Mouse (Mus musculus) adrenal gland, postnatal 4 days (tissue): ENCODE measurements around the gene Gm43738. TPM values are rescaled to one million over a fixed set of nuclear protein-coding genes. Genes with fewer than 3 reads are reported as not detected.

Experiments used
- DNase-seq, 2 experiments: peaks; one replicate each; pipeline ENCODE4 v3.0.0; 2021 to 2022; ENCODE audit warnings: low spot score in 2 of 2, mixed read lengths in 2 of 2
- long read RNA-seq, 2 experiments: library from polyadenylated mRNA; stranded (forward); transcript quantifications; one replicate each; pipeline ENCODE4 v2.0.0; 2021
- total RNA-seq, 2 experiments: library from RNA; stranded (reverse); gene quantifications; 2 replicates each; pipeline ENCODE4 v1.2.3; 2021

Gene Gm43738
- total RNA-seq, result not detected
- long read RNA-seq, experiment 1, partial matches to known transcripts, result 1 of 2 reads
- long read RNA-seq, experiment 1, other reads (novel, unspliced or antisense), result 1 of 2 reads
- long read RNA-seq, experiment 2, result 0 reads

DNA sequence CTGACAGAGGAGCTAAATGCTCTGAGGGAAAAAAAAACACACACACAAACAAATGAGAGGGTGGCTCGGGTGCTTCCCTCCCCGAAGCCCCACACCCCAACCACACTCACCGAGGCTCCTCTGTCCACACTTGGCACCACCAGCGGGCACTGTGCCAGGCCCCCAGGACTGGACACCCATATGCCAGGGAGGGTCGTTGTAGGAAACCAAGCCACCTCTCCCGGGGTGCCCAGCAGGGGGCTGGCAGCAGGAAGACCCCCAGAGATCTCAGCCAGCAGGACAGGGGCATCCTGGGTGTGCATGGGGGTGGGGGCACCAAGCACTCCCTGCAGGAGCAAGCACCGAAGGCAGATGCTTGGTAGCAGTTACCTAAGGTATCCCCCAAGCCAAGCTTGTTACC lies at the start of gene Gm43738:
Gene Gm43738 (minus strand): TSS at position 289 of the 400 bp plus-strand sequence.
- DNase-seq, result no peak

DNA sequence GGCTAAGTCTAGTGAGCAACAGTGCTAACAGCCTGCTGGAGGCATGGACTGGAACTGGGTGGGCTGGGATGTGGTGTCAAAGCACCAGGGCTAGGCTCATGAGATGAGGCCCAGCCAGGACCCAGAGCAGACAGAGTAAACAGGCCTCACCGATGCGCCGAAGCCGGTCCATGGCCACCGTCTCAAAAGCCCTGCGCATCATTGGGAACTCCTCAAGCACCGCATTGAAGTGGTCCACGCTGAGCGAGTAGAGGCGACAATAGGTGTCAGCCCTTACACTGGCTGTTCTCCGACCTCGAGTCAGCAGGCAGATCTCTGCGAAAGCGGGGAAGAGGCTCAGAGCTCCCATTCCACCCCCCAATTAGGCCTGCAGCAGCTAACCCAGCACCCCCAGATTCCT lies 47.7 kb upstream of the Gm43738 start:
- no peak for DNase-seq

DNA sequence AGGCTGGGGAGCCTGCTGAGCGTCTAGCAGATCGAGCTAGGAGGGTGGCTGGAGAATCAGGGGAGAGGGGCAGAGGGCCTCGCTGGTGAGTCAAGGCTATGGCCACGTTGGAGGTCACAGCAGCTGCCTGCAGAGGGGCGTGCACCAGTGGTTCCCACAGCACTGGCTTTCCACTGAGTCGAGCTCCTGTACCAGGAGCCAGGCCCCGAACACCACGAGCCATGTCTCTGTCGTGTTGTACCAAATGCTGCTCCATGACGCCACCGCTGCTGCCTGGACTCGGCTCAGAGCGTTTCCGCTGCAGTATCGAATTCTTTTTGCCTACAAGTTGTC lies 47.0 kb upstream of the Gm43738 start:
- no peak for DNase-seq

DNA sequence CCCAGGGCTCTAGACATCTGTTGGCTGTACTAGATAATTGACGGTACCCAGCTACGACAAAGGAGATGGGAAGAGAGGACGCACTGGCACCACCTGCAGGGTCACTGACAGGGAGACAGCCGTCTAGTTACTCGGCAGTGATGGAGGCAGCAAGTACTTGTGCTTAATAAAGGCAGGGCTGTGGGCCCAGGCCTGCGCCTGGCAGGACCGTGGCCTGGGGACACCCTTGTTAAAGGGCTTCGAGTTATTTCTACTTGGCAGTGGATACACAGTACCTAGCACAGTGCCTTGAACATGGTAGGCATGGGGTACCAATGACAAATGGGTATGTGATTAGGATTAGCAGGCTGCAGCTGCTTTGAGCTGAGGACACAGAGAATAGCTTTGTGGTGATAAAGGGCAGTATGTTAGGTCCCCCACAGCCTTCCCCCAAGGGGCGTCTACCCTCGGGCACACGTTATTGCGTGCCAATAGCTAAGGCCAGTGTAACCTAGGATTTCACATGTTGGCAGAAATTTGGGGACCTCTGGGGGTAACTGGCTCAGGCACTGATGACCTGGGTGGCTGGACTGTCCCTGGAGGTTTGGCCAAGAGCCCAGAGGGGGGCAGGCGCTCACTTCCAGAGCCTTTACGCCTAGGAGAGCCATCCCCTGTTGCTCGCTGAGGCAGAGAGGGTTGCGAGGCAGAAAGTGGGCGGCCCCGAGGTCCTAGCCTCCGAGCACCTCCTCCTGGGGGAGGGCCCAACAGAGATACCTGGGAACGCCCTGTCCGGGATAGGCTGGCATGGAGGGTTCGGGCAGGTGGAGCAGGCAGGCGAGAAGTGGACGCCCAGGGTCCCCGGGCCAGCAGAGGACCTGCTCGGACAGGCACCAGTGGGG lies 46.4 kb upstream of the Gm43738 start:
- DNase-seq, result no peak

DNA sequence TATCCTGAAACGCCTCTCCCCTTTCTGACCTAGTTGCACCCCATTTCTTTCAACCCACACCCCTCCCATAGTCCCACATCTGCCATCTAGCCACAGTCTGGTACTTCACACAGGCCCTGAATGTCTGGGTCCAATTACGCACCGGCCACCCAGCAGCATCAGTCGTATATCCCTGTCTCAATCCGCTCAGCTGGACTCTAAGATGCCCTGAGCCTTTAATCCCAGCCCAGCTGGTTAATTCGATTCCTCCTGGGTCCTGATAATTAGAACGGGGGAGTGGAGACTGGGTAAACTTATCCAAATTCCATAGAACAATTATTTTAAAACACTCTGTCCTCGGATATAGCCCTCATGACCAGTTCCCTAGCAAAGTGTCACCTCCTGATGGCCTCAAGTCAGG lies 44.7 kb upstream of the Gm43738 start:
- no peak for DNase-seq

DNA sequence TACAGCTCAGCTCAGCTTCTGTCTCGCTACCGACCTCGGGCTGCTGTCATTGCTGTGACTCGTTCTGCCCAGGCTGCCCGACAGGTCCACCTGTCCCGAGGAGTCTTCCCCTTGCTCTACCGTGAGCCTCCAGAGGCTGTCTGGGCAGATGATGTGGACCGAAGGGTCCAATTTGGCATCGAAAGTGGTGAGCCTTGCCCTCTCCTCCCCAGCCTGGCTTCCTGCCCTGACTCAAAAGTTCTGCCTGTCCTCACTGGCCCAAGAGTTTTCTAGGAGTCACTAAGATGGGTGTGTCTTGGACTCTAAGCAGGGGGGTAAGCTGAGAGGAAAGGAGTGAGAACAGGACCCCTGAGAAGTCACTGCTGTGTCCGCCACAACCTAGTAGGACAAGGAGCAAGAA lies 43.9 kb upstream of the Gm43738 start:
- DNase-seq, result no peak

DNA sequence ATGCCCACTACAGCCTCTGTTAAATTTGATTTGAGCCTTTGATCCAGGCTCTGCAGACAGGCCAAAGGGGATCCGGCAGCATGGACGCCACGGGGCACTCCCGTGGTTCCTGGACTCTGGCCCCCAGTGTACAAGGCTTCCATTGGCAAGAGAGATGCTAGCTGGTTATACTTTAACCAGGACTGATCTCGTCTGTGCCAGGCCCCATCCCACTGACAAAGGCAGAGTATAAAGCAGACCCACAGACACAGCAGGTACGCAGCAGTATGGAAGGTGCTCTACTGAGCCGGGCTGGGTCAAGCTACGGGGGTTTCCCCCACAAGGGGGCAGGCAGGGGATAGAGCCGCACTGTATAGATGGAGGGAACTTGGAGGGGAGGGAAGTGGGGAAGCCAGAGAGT lies 35.5 kb upstream of the Gm43738 start:
- DNase-seq, result no peak

DNA sequence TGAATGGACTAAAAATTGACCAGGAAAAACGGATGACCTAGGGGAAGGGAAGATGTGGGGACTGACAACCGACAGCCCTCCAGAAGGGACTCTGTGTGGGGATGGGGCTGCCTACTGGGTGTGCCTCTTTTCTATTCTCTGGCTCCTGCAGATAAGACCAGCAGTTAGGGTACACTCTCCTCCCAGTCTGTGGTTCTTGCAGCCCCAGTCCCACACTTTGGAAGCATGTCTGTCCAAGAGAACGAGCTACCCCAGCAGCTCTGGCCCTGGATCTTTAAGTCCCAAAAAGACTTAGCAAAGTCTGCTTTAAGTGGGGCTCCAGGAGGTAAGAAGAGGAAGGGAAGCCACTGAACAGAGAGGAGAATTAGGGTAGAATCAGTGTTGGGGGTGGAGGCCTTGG lies 35.1 kb upstream of the Gm43738 start, which contains the start of gene Pklr:
Gene Pklr (plus strand): TSS at position 185 of the 400 bp plus-strand sequence.
- no peak for DNase-seq

DNA sequence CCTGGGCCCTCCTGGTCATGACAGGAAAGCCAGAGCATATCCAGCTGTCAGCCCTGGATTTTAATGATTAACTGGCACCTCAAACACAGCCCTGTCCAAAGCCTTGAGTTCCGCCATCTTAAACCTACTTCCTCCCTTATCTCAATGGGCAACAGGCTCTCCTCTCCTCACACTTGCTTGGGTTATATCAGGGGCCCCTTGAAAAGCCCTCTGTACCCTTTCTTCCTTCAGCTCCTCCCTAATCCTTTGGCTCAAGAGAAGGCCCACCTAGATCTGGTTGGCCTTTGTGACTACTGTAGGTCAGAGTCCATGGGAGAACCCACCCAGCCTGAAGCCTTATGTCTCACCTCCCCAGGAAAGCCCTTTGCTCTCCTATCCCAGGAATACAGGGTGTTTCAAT lies 32.9 kb upstream of the Gm43738 start:
- DNase-seq, result no peak

DNA sequence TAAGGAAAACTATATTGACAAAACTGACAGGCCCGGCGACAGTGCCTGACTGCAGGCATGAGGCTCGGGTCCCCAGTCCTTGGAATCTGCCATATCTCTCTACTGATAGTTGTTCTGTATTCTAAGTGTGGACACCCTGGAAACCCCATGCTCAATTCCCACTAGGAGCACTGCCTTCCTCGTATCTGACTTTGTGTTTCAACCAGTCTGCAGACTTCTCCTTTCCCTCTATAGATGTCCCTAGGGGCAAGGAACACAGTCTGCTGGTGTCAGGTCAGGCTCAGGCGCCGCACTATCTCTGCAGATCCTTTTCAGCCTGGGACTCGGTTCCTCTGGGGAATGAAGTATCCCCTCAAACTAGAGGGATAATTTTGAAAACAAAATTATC lies 32.2 kb upstream of the Gm43738 start:
- DNase-seq, result no peak

DNA sequence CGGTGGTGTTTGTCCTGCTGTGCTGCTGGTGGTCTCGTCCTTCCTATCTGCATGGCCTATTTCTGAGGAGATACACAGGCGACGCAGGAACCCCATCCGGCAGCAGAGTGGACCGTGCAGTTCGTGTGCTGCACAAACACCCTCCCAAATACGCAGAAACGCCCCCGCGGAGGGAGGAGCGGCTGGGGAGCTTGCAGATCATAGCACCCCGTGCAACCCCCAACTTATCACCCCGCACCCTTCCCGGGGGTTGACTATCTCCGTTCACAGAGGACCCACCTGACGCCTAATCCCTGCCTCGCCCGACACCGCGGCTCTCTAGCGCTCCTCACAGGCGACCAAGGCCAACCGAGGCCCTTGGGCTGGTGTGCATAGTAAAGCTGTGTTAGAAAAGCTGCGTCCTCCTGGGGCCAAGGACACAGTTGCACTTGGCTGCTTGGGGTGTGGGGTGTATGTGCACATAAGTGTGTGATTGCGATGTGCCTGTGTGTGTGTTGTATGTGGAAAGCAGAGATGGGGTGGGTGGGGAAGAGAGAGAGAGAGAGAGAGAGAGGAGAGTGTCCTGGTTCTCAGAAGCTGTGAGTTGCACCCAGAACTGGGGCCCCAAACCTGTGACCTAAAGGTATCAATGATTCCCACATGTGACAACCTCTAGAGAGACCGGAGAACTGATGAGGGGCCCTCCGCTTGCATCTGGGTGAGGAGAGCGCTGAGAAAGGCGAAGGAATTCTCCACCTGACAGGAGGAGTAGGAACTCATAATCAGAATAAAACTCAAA lies 31.6 kb upstream of the Gm43738 start:
- peak in 1 of 2 experiments; percentile 50 for DNase-seq

DNA sequence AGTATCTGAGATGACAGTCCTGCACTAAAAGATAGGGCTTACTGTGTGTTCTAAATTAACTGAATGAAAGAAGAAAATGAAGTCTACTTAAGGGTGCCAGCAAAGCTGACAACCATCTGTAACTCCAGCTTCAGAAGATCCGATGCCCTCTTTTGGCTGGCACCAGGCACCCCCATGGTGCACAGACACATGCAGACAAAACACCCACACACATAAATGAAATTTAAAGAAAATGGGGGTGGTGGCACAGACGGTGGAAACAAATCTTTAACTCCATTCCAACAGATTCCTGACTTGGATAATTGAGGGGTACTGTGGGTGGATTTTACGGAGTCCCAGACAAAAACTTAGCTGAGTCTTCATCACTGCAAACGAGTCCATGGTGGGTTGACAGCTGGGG lies 30.9 kb upstream of the Gm43738 start:
- no peak for DNase-seq

DNA sequence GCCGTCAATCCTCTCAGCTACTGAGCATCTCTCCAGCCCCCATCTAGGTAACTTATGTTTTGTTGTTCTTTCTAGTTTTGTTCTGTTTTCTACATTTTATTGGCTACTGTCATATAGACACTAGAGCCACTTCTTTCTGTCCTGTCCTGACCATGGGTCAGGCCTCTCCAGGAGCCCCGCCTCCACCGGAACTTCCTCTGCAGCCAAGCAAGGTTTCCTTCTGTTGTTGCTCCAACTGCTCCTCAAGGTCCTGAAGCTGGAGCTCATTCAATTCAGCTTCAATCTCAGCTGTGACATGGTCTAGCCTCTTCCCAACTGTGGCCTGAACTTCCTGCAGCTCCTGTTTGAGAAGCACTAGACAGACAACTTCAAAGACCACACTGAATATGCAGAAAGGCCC lies 29.0 kb upstream of the Gm43738 start:
- no peak for DNase-seq

DNA sequence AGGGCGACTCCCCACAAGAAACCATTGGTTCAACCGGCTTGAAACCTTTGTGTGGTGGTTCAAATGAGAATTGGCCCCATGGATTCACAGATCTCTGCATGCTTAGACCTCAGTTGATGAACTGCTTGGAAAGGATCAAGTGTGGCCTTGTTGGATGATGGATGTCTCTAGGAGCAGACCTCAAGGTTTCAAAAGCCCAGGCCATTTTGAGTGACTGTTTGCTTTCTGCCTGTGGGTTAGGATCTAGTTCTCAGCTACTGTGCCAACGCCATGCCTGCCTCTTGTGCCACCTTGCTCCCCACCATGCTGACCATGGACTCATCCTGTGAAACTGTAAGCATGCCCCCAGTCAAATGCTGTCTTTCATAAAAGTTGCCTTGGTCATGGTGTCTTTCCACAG lies 25.1 kb upstream of the Gm43738 start:
- no peak for DNase-seq

DNA sequence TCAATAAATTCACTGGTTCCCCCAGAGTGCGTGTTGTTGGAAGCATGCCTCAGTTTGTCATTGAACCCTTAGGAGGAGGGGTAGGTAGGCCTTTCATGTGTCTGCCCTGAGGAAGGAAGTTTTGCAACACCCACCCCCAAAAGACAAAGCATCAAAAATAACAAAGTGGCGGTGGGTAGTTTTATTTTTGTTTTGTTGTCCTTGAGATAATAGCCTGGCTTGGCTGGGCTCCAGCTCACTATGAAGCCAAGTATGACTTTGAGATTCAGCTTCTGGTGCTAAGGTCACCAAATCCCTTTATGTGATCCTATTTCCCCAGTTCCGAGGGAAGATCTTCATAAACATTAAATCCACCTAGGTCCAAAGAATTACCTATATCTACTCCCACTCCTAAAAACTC lies 23.3 kb upstream of the Gm43738 start:
- no peak for DNase-seq

DNA sequence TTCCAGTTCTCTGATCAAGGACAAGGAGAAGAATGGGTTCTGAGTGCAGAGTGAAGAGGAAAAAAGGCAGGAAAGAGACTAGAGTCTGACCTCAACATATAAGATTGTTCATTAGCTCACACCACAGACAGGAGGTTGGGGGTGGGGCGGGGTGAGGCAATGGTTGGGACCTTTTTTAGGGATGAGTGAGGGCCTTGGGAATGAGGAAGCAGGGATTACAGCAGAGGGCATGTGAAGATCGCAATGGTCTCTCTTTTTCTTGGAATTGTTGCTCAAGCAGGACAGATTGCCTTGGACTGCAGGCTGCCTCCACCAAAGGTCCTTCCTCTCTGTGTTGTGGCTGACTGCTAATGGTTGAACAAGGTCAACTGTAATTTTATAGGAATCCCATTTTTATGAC lies 22.4 kb upstream of the Gm43738 start:
- no peak for DNase-seq

DNA sequence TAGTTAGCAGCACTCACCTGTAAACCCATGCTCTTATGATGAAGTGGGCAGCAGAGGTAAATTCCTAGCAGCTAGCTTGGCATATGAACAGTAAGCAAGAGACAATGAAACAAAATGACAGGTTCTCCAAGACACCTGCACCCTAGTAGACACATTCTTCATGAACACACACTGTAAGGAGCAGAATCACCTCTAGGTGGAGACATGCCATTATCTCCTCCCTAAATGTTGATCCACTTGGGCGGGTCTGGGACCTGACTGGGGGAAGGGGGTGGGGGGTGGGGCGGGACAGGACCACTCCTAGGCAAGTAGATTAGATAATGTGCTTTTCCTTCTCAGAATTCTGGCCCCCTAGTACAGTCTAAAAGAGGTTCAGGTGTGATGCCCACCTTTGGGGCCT lies 14.6 kb upstream of the Gm43738 start:
- DNase-seq, result no peak

DNA sequence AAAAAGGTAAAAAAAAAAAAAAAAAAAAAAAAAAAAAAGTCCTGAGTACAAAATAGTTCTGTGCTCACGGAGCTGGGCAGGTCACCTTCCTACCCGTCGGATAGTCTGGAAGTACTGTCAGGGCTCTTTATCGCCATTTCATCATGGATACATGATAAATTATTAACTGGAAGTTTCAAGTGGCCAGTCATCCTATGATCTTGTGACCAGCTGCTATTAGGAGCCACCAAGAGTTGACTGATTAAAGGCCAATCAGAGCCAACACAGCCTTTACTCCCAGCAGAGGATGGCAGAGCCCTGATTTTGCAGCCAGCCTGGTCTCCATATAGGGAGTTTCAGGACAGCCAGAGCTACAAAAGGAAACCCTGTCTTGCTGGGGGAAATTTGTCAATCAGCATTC lies 12.2 kb upstream of the Gm43738 start:
- no peak for DNase-seq

DNA sequence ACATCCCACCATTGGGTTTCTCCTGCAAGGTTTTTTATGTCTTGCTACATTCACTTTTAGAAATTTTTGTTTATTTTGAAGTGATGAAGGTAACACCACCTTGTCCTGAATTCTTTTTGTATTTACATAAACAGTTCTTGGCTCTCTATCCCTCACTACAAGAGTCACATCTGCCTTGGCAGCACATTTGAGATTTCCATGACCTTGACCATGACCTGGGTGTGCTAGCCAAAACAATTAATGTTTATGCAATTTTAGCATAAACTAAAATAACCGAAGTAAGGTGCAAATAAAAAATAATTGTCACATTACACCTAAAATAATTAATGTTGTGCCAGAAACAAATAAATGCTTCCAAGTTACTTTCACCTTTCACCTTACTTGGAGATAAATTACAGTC lies 7.2 kb upstream of the Gm43738 start:
- no peak for DNase-seq

DNA sequence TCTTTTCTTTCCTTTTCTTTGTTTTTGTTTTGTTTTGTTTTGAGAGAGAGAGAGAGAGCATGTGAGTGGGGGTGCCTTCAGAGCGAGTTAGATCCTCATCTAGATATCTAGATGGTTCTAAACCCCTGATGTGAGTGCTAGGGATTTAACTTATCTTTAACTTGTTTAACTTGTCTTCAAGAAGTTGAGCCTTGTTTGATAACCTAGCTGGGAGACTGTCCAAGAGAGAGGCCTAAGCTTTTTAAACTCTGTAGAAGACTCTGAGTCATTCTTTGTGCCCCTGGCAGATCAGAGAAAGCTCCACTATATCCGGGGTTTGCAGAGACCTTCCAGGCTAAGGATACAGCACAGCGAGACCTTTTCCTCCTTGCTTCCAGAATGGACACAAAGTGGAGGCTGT lies 6.6 kb upstream of the Gm43738 start:
- DNase-seq, result no peak

DNA sequence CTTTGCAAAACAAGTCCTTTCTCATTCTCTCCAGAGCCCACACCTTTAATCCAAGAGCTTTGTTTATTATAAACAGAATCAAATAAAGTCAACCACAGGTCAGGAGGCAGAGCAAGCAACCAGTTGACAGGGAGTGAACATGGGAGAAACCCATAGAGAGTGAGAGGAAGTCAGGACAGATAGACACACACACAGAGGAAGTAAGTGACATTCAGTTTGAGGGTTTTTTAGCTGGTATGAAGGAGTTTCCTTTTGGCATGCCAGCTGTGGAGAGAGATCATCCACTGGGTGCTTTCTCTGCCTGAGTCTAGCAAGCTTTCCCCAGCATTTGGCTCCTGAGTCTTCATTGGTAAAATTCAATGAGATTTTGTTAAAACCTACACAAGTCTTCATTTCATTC lies 6.0 kb upstream of the Gm43738 start:
- no peak for DNase-seq

DNA sequence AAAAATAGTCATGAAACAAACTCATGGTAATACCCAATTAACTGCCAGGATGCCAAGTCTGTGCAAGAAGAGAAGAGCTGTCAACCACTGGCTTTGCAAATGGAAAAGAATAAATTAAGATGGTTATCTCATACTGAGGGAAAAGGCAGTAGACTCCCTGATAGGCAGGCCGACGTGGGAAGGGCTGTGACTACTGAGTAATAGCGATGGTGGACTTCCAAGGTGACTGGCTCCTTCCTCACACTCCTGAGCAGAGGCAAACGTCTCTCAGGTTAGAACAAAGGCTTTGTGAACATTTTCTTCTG lies 2.3 kb upstream of the Gm43738 start:
- no peak for DNase-seq
